ENCODE assay signal across 9 mouse cellular contexts in the genomic region with DNA sequence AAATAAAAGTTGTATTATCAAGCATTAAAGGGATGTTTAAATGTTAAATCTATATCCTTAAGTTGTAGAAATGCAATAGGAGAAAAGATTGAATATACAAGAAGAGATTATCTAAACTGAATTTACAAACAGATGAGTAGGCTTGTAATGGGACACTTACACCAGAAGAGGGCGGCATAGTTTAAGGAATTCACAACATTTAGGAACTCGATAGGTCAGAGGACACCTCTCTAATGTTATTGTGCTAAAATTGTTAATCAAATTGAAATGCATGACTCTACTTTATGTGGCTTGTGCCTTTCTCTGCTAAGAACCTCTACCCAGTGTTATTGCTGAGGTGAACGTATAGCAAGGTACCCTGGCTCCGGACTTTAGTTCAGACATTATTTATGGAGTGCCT.
DNase-seq lines count a peak whose midpoint lies in the region; ATAC-seq and TF ChIP-seq lines count a peak whose summit lies in the region.
"Had no signal": no experiment of that assay in that cellular context is flagged by ENCODE, and none has a peak within 500 bp of the region (broad histone marks: within the 10 kb centered on the region; RNA-seq: fewer than 3 reads in every experiment).

No protein-coding gene starts in this region.

- WGBS in liver, adult 2 months, result 41% methylated on average over 4 of the region's 4 CpGs
- WGBS in hindbrain, postnatal 0 days, result 43% methylated on average over 4 of the region's 4 CpGs
- 36% methylated on average over 4 of the region's 4 CpGs for WGBS in midbrain, embryonic 13.5 days

- no peak for TF ChIP-seq POLR2A in liver, adult 2 months (IDR thresholded peaks at IDR 0.05; ENCODE audit: extremely low read depth, insufficient read depth, low read length)

- peak; percentile 43 for TF ChIP-seq CTCF in liver, adult 2 months (IDR thresholded peaks at IDR 0.05; ENCODE audit: low read depth, low read length)
- TF ChIP-seq CTCF in hindbrain, postnatal 0 days (IDR thresholded peaks at IDR 0.05; ENCODE audit: low read depth), result peak; percentile 74

- no peaks in the 10 kb centered on the region for H3K4me1 ChIP-seq in liver, adult 2 months (ENCODE audit: control insufficient read depth, insufficient read depth, low read length)
- H3K4me1 ChIP-seq in hindbrain, postnatal 0 days (ENCODE audit: insufficient read depth, low read length), result no peaks in the 10 kb centered on the region
- H3K4me1 ChIP-seq in midbrain, embryonic 13.5 days (replicated peaks), result peaks cover 7% of the 10 kb centered on the region; the same call in 1 of the 2 replicates

- no peaks in the 10 kb centered on the region for H3K9me3 ChIP-seq in hindbrain, postnatal 0 days (ENCODE audit: low read length)
- H3K9me3 ChIP-seq in midbrain, embryonic 13.5 days, result no peaks in the 10 kb centered on the region
- H3K9me3 ChIP-seq: limb, embryonic 15.5 days had no signal

- ATAC-seq in hindbrain, postnatal 0 days, result peak; percentile 42
- ATAC-seq in midbrain, embryonic 13.5 days, result peak; percentile 38

- H3K79me2 ChIP-seq in liver, adult 2 months (ENCODE audit: control insufficient read depth, insufficient read depth, low read length), result no peaks in the 10 kb centered on the region

- H3K9ac ChIP-seq in liver, adult 2 months (ENCODE audit: low read depth, low read length), result no peak overlapping the region
- no peak overlapping the region for H3K9ac ChIP-seq in hindbrain, postnatal 0 days (replicated peaks; ENCODE audit: low read length)
- H3K9ac ChIP-seq in midbrain, embryonic 13.5 days (replicated peaks), result no peak overlapping the region
- H3K9ac ChIP-seq: limb, embryonic 15.5 days had no signal

- peak; percentile 44 for DNase-seq in liver, adult 2 months (ENCODE audit: extremely low read depth, low read depth, low spot score)
- no peak for DNase-seq in liver
- DNase-seq in cerebellum, adult 9-11 months, result peak; percentile 33
- peak; percentile 79 for DNase-seq in hindbrain, postnatal 0 days (ENCODE audit: low spot score)
- DNase-seq in testis, postnatal 10 days (ENCODE audit: low spot score), result no peak
- DNase-seq in testis, postnatal 14 days (ENCODE audit: low spot score), result no peak
- no peak for DNase-seq in thymus, postnatal 25 days

- H3K27ac ChIP-seq in liver, adult 2 months (replicated peaks; ENCODE audit: insufficient read depth, low read depth, low read length), result no peak overlapping the region
- no peak overlapping the region for H3K27ac ChIP-seq in hindbrain, postnatal 0 days
- H3K27ac ChIP-seq in midbrain, embryonic 13.5 days, result no peak overlapping the region
- H3K27ac ChIP-seq: limb, embryonic 15.5 days had no signal

- H3K27me3 ChIP-seq in liver, adult 2 months (ENCODE audit: control insufficient read depth, insufficient read depth, low read length), result no peaks in the 10 kb centered on the region
- H3K27me3 ChIP-seq in hindbrain, postnatal 0 days (ENCODE audit: insufficient read depth, low read length), result no peaks in the 10 kb centered on the region
- 0 out of 2 replicates have a peak, but pooled peaks cover 2% of the 10 kb centered on the region for H3K27me3 ChIP-seq in midbrain, embryonic 13.5 days
- H3K27me3 ChIP-seq: limb, embryonic 15.5 days had no signal

- no peaks in the 10 kb centered on the region for H3K36me3 ChIP-seq in liver, adult 2 months (ENCODE audit: control insufficient read depth, insufficient read depth, low read length)
- no peaks in the 10 kb centered on the region for H3K36me3 ChIP-seq in hindbrain, postnatal 0 days (ENCODE audit: insufficient read depth, low read length)
- H3K36me3 ChIP-seq in midbrain, embryonic 13.5 days, result no peaks in the 10 kb centered on the region
- H3K36me3 ChIP-seq: limb, embryonic 15.5 days had no signal

- no peak overlapping the region for H3K4me3 ChIP-seq in liver, adult 2 months (ENCODE audit: insufficient read depth, low read depth, low read length)
- no peak overlapping the region for H3K4me3 ChIP-seq in hindbrain, postnatal 0 days (ENCODE audit: low read length)
- no peak overlapping the region for H3K4me3 ChIP-seq in midbrain, embryonic 13.5 days (replicated peaks)
- H3K4me3 ChIP-seq: limb, embryonic 15.5 days had no signal

- peak overlapping the region; percentile 39; the same call in 1 of the 2 replicates for H3K4me2 ChIP-seq in hindbrain, postnatal 0 days (ENCODE audit: low read depth, low read length)
- no peak overlapping the region for H3K4me2 ChIP-seq in midbrain, embryonic 13.5 days (replicated peaks)
- H3K4me2 ChIP-seq: limb, embryonic 15.5 days had no signal

Comparison
In these comparisons a context has a peak if more than half of its experiments do, and no peak if none do; other contexts are left out.
1. DNase-seq: peak in liver, adult 2 months (single experiment), cerebellum, adult 9-11 months (single experiment) and hindbrain, postnatal 0 days (single experiment); none in liver (single experiment), testis, postnatal 10 days (single experiment), testis, postnatal 14 days (single experiment) and thymus, postnatal 25 days (single experiment).